Mouse (Mus musculus) heart, postnatal 36 days (tissue): ENCODE results near the gene BC004004. TPM values are rescaled to one million over a fixed set of nuclear protein-coding genes. Genes with fewer than 3 reads are reported as not detected.
"Not testable (repeated sequence)": the region's sequence is repeated elsewhere in the genome, so short reads cannot be mapped to it uniquely, and the experiment has no call there.

ENCODE experiments used
- DNase-seq, 2 experiments: peaks; one replicate each; pipeline ENCODE4 v3.0.0; 2021 to 2022
- intact Hi-C: fragments of 180-260 bp; cut with DNase I; formaldehyde crosslinking; loops from one replicate; pipeline ENCODE4 v1.15.1; 2025
- total RNA-seq, 2 experiments: library from RNA; stranded (reverse); gene quantifications; 2 replicates each; pipeline ENCODE4 v1.2.3; 2021

BC004004 gene
- total RNA-seq, 2 experiments from 2014 or later = 228 to 258 TPM

- intact Hi-C loops = not testable (repeated sequence)
Observed at GRCm38 (mm10) chr17:29317380-29317779, 48.8 kb downstream of the BC004004 start, which contains the start of gene Pi16. Pi16 (plus strand) TSS chr17:29317680.

GRCm38 (mm10) chr17:29318731-29319250, 50.2 kb downstream of the BC004004 start:
- intact Hi-C loops = no loop called here
- peak in 1 of 2 experiments; percentile 54 for DNase-seq

More at GRCm38 (mm10) chr17:29317380-29317779, 48.8 kb downstream of the BC004004 start, which contains the start of gene Pi16:
- not testable (repeated sequence) for DNase-seq

- intact Hi-C loops = no loop called here
- DNase-seq = no peak
Observed at GRCm38 (mm10) chr17:29319476-29319875, 50.9 kb downstream of the BC004004 start.

- intact Hi-C loops = no loop called here
- DNase-seq = no peak
Observed at GRCm38 (mm10) chr17:29319881-29320639, 51.5 kb downstream of the BC004004 start.

GRCm38 (mm10) chr17:29321765-29322602, 53.4 kb downstream of the BC004004 start:
- no peak for DNase-seq
- intact Hi-C loops = no loop called here

- intact Hi-C loops = no loop called here
- DNase-seq = no peak
Observed at GRCm38 (mm10) chr17:29322603-29322962, 54.0 kb downstream of the BC004004 start.

- intact Hi-C loops = no loop called here
- DNase-seq = no peak
Observed at GRCm38 (mm10) chr17:29323625-29324024, 55.0 kb downstream of the BC004004 start.

GRCm38 (mm10) chr17:29325831-29326230, 57.2 kb downstream of the BC004004 start:
- intact Hi-C loops = loop anchor here (5.0 kb wide), 1 partner anchor 49 kb away; no protein-coding TSS in a partner anchor
- DNase-seq = no peak

GRCm38 (mm10) chr17:29326531-29327529, 58.2 kb downstream of the BC004004 start:
- peak in 1 of 2 experiments; percentile 57 for DNase-seq
- intact Hi-C loops = loop anchor here (5.0 kb wide), 1 partner anchor 50 kb away; no protein-coding TSS in a partner anchor

GRCm38 (mm10) chr17:29327691-29328090, 59.1 kb downstream of the BC004004 start:
- intact Hi-C loops = loop anchor here (5.0 kb wide), 1 partner anchor 50 kb away; no protein-coding TSS in a partner anchor
- no peak for DNase-seq

- intact Hi-C loops = no loop called here
- DNase-seq = no peak
Observed at GRCm38 (mm10) chr17:29330221-29330620, 61.6 kb downstream of the BC004004 start.

- intact Hi-C loops = no loop called here
- DNase-seq = no peak
Observed at GRCm38 (mm10) chr17:29330671-29331410, 62.3 kb downstream of the BC004004 start.

- DNase-seq = no peak
- intact Hi-C loops = no loop called here
Observed at GRCm38 (mm10) chr17:29332186-29332685, 63.6 kb downstream of the BC004004 start.

GRCm38 (mm10) chr17:29336266-29336990, 67.8 kb downstream of the BC004004 start:
- no peak for DNase-seq
- intact Hi-C loops = no loop called here

GRCm38 (mm10) chr17:29337979-29338823, 69.6 kb downstream of the BC004004 start:
- peak in 1 of 2 experiments; percentile 29 for DNase-seq
- intact Hi-C loops = loop anchor here (2.0 kb wide), 1 partner anchor 33 kb away; no protein-coding TSS in a partner anchor

- DNase-seq = peak in 1 of 2 experiments; percentile 40
- intact Hi-C loops = loop anchor here (2.0 kb wide), 1 partner anchor 32 kb away; no protein-coding TSS in a partner anchor
Observed at GRCm38 (mm10) chr17:29339170-29339768, 70.7 kb downstream of the BC004004 start.
